Mouse (Mus musculus): ENCODE results near the gene 1700020A23Rik. TPM values are rescaled to one million over a fixed set of nuclear protein-coding genes. Genes with fewer than 3 reads are reported as not detected.

1700020A23Rik gene
- polyA plus RNA-seq, 1 experiment from 2014 or later = 0.24 TPM

GRCm38 (mm10) chr2:130388796-130389195 is 16.3 kb upstream of the 1700020A23Rik start:
- ATAC-seq (ENCODE audit: insufficient number of reproducible peaks, low FRiP score, low TSS enrichment, low read depth) = no peak
- peaks cover 12% of the 10 kb centered on the region for H3K36me3 ChIP-seq
- 76% methylated on average over 2 of the region's 2 CpGs for WGBS
- H3K4me2 ChIP-seq (replicated peaks) = no peak overlapping the region
- no peaks in the 10 kb centered on the region for H3K4me1 ChIP-seq
- no peaks in the 10 kb centered on the region for H3K27me3 ChIP-seq
- no peak overlapping the region for H3K9ac ChIP-seq
- H3K27ac ChIP-seq (replicated peaks) = no peak overlapping the region
- no peaks in the 10 kb centered on the region for H3K9me3 ChIP-seq (replicated peaks)
- H3K4me3 ChIP-seq (replicated peaks) = no peak overlapping the region

DNA sequence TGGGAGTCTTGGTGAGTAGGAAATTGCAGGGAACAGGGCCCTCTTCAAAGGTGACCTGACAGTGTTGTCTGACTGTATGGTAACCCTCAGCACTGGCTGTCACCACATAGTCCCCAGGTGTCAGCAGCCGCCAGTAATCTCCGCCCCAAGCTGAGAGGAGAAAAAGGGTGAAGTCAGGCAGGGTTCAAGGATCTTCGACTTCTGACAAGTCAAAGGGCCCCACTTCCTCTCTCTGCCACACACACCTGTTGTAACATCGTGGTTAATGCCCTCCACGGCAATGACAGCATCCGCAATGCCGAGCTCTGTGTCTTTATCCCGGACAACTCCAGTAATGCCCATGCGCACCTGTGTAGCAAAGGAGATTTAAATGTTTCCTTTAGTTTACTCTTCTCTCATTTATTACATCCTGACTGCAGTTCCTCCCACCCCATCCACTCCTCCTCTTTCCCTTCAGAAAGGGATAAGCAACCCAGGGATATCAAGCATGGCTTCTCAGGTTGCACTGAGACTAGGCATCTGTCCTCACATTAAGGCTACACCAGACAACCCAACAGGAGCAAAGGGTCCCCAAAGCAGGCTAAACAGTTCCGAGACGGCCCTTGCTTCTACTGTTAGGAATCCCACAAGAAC is 13.9 kb upstream of the 1700020A23Rik start:
- Histone ChIP-seq H3K4me1 (peaks cover 4% of the 10 kb centered on the region; the same call in 1 of the 2 replicates), H3K4me3 (replicated peaks) (no peak overlapping the region), H3K4me2 (replicated peaks) (no peak overlapping the region), H3K9me3 (replicated peaks) (no peaks in the 10 kb centered on the region), H3K9ac (no peak overlapping the region), H3K27me3 (no peaks in the 10 kb centered on the region), H3K36me3 (peaks cover 28% of the 10 kb centered on the region), H3K27ac (replicated peaks) (no peak overlapping the region)
- WGBS = 79% methylated on average over 11 of the region's 11 CpGs
- ATAC-seq (ENCODE audit: insufficient number of reproducible peaks, low FRiP score, low TSS enrichment, low read depth) = no peak

DNA sequence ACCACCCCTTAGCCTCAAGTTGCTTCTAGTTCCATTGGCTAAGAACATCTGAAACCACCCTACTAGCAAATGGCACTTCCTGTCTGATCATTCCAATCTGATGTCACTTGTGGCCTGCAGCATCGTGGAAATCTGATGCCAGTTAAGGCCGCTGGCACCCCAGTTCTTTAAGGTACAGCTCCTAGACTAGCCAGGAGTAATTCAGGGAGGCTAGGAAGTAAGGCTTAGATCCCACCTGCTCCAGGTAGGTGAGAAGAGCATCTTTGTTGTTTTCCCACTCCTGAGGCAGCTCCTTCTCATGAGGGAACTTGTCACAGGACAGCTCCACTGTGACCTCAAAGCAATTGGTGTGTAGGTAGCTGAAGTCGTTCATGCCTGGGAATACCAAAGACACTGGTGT is 12.2 kb upstream of the 1700020A23Rik start:
- no peak for ATAC-seq (ENCODE audit: insufficient number of reproducible peaks, low FRiP score, low TSS enrichment, low read depth)
- Histone ChIP-seq H3K4me1 (peaks cover 18% of the 10 kb centered on the region; the same call in 1 of the 2 replicates), H3K9me3 (replicated peaks) (no peaks in the 10 kb centered on the region), H3K4me3 (replicated peaks) (no peak overlapping the region), H3K27ac (replicated peaks) (no peak overlapping the region), H3K27me3 (no peaks in the 10 kb centered on the region), H3K36me3 (peaks cover 28% of the 10 kb centered on the region), H3K9ac (no peak overlapping the region), H3K4me2 (replicated peaks) (no peak overlapping the region)
- WGBS = 72% methylated on average over 3 of the region's 3 CpGs

- no peak overlapping the region for H3K27ac ChIP-seq (replicated peaks)
- H3K4me2 ChIP-seq (replicated peaks) = no peak overlapping the region
- no peak for ATAC-seq (ENCODE audit: insufficient number of reproducible peaks, low FRiP score, low TSS enrichment, low read depth)
- WGBS = 92% methylated on average over 11 of the region's 11 CpGs
- H3K27me3 ChIP-seq = no peaks in the 10 kb centered on the region
- peaks cover 24% of the 10 kb centered on the region; the same call in 1 of the 2 replicates for H3K4me1 ChIP-seq
- no peaks in the 10 kb centered on the region for H3K9me3 ChIP-seq (replicated peaks)
- peaks cover 28% of the 10 kb centered on the region for H3K36me3 ChIP-seq
- no peak overlapping the region for H3K9ac ChIP-seq
- H3K4me3 ChIP-seq (replicated peaks) = no peak overlapping the region
These were observed 9.4 kb upstream of the 1700020A23Rik start for GRCm38 (mm10) chr2:130395696-130396095.

DNA sequence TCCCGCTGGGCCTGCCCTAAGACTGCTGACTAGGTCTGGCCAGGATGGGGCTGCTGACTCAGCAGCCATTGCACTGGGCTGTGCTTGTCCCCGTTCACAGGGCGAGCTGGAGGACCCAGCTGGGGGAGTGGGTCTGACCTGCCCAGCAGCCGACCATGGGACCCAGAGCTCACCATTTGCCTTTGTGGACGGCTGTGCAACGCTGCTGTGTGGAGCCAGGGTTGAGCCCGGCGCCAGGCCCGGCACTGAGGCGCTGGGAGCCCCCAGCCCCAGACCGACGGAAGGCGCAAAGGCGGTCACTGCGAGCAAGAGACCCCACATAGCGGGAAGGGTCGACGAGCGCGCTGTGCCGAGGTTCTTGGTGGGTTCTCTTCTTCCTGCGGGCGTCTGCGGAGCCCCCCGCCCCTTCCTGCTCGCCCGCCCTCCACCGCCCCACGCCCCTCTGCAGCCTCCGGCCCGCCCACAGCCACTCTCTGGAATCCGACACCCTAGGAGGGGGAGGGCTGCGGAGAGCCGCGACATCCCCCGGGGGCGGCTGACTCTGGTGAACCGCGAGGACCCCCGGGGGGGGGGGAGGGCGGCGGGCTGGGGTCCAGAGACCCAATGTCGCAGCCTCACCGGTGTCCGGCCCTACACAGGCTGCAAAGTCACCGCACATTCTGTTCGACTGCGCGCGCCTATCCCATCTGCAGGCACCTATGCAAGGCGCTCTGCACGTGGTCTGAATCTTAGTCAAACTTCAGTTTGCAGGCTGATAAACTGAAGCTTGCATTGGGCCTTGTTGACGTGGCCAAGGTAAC is 7.7 kb upstream of the 1700020A23Rik start, which contains the start of gene Cpxm1:
Gene Cpxm1, minus strand, starts transcription at position 389 of the 800 bp plus-strand sequence.
- whole genome bisulfite sequencing = under 1% methylated on average over 40 of the region's 53 CpGs
- peaks cover 28% of the 10 kb centered on the region for H3K36me3 ChIP-seq

GRCm38 (mm10) chr2:130398091-130398490 is 7.0 kb upstream of the 1700020A23Rik start:
- Histone ChIP-seq H3K9me3 (replicated peaks) (no peaks in the 10 kb centered on the region), H3K4me1 (peaks cover 24% of the 10 kb centered on the region; the same call in 1 of the 2 replicates), H3K4me3 (replicated peaks) (peak overlapping the region; percentile 69), H3K36me3 (peaks cover 24% of the 10 kb centered on the region), H3K27ac (replicated peaks) (peak overlapping the region; percentile 82; the same call in 1 of the 2 replicates), H3K9ac (no peak overlapping the region), H3K4me2 (replicated peaks) (peak overlapping the region; percentile 81), H3K27me3 (no peaks in the 10 kb centered on the region)
- no peak for ATAC-seq (ENCODE audit: insufficient number of reproducible peaks, low FRiP score, low TSS enrichment, low read depth)
- 16% methylated on average over 14 of the region's 14 CpGs for WGBS

More for the DNA sequence above, 7.7 kb upstream of the 1700020A23Rik start, which contains the start of gene Cpxm1:
- Histone ChIP-seq H3K4me1 (peaks cover 24% of the 10 kb centered on the region; the same call in 1 of the 2 replicates), H3K27ac (replicated peaks) (peak within 1 kb of the TSS; percentile 82), H3K9ac (peak within 1 kb of the TSS; percentile 81), H3K4me2 (replicated peaks) (peak within 1 kb of the TSS; percentile 81), H3K9me3 (replicated peaks) (no peaks in the 10 kb centered on the region), H3K4me3 (replicated peaks) (peak within 1 kb of the TSS; percentile 69), H3K27me3 (no peaks in the 10 kb centered on the region)
- ATAC-seq (ENCODE audit: insufficient number of reproducible peaks, low FRiP score, low TSS enrichment, low read depth) = peak; percentile 87

- ATAC-seq (ENCODE audit: insufficient number of reproducible peaks, low FRiP score, low TSS enrichment, low read depth) = no peak
- Histone ChIP-seq H3K9ac (no peak overlapping the region), H3K9me3 (replicated peaks) (no peaks in the 10 kb centered on the region), H3K36me3 (peaks cover 5% of the 10 kb centered on the region; the same call in 1 of the 2 replicates), H3K4me2 (replicated peaks) (no peak overlapping the region), H3K27me3 (no peaks in the 10 kb centered on the region), H3K4me1 (peaks cover 24% of the 10 kb centered on the region; the same call in 1 of the 2 replicates), H3K4me3 (replicated peaks) (no peak overlapping the region), H3K27ac (replicated peaks) (no peak overlapping the region)
- WGBS = 78% methylated on average over 1 of the region's 1 CpGs
These were observed 5.0 kb upstream of the 1700020A23Rik start for GRCm38 (mm10) chr2:130400046-130400445.

GRCm38 (mm10) chr2:130401891-130402290 is 3.2 kb upstream of the 1700020A23Rik start:
- Histone ChIP-seq H3K4me2 (replicated peaks) (no peak overlapping the region), H3K36me3 (no peaks in the 10 kb centered on the region), H3K27ac (replicated peaks) (no peak overlapping the region), H3K27me3 (no peaks in the 10 kb centered on the region; the same call in 1 of the 2 replicates), H3K4me1 (peaks cover 13% of the 10 kb centered on the region; the same call in 1 of the 2 replicates), H3K4me3 (replicated peaks) (no peak overlapping the region), H3K9me3 (replicated peaks) (no peaks in the 10 kb centered on the region), H3K9ac (no peak overlapping the region)
- WGBS = 74% methylated on average over 4 of the region's 4 CpGs
- no peak for ATAC-seq (ENCODE audit: insufficient number of reproducible peaks, low FRiP score, low TSS enrichment, low read depth)

DNA sequence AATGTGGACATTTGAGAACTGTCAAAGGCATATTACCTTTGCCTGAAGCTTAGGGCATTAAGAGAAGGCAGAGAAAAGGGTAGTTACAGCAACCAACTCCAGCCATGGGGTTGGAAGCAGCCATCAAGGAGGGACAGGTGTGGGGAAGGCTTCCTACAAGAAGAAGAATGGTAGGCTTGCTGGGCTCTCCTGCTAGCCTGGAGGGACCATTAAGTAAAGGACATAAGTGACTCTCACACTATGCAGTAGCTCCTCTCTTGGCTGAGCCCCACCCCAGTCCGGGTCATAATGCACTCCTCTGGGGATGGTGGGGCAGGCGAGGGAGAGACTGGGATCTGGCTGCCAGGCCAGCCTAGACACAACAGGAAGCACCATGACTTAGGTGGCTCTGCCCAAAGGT is 1.1 kb downstream of the 1700020A23Rik start, which contains the start of gene Tmem239:
Gene Tmem239, plus strand, starts transcription at position 301 of the 400 bp plus-strand sequence.
- Histone ChIP-seq H3K9me3 (replicated peaks) (no peaks in the 10 kb centered on the region), H3K4me2 (replicated peaks) (no peak within 1 kb of the TSS), H3K4me1 (peaks cover 9% of the 10 kb centered on the region), H3K9ac (no peak within 1 kb of the TSS), H3K27me3 (no peaks in the 10 kb centered on the region; the same call in 1 of the 2 replicates), H3K27ac (replicated peaks) (no peak within 1 kb of the TSS), H3K4me3 (replicated peaks) (no peak within 1 kb of the TSS), H3K36me3 (no peaks in the 10 kb centered on the region)
- WGBS = 88% methylated on average over 2 of the region's 2 CpGs
- no peak for ATAC-seq (ENCODE audit: insufficient number of reproducible peaks, low FRiP score, low TSS enrichment, low read depth)

DNA sequence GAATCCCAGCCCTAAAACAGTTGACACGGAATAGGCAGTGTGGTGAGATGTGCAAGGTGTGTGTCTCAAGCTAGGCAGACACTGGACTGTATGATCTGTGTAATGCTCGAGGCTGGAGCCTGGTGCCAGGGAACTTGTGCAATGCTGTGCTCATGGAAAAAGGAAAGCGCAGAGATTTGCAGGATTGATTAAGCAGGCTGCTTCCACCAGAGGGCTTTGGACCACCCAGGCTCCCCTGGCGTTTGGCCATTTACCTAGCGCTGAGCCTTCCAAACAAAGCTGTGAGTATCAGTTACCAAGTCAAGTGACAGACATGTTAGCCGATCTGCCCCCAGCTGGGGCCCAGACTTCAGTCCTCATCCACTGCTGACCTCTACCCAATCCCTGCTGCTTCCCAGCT is 3.1 kb downstream of the 1700020A23Rik start:
- no peak overlapping the region for H3K9ac ChIP-seq
- H3K4me3 ChIP-seq (replicated peaks) = no peak overlapping the region
- H3K4me2 ChIP-seq (replicated peaks) = no peak overlapping the region
- WGBS = 7% methylated on average over 6 of the region's 6 CpGs
- no peak for ATAC-seq (ENCODE audit: insufficient number of reproducible peaks, low FRiP score, low TSS enrichment, low read depth)
- peak overlapping the region; percentile 39; the same call in 1 of the 2 replicates for H3K27ac ChIP-seq (replicated peaks)
- no peaks in the 10 kb centered on the region for H3K36me3 ChIP-seq
- no peaks in the 10 kb centered on the region; the same call in 1 of the 2 replicates for H3K27me3 ChIP-seq
- H3K9me3 ChIP-seq (replicated peaks) = no peaks in the 10 kb centered on the region
- peaks cover 17% of the 10 kb centered on the region for H3K4me1 ChIP-seq

Data from embryonic facial prominence, embryonic 15.5 days (tissue).